Mouse (Mus musculus): ENCODE measurements around the gene Cdh10. TPM values are rescaled to one million over a fixed set of nuclear protein-coding genes. Genes with fewer than 3 reads are reported as not detected.

Gene Cdh10
- total RNA-seq, 2 experiments from 2014 or later, result 32.3 to 46.1 TPM

- no peak for DNase-seq (ENCODE audit: extremely low spot score in 1 of 2, low spot score in 1 of 2)
Observed at GRCm38 (mm10) chr15:18952266-18952665, 133.5 kb downstream of the Cdh10 start.

GRCm38 (mm10) chr15:18975041-18975440, 156.3 kb downstream of the Cdh10 start:
- DNase-seq (ENCODE audit: extremely low spot score in 1 of 2, low spot score in 1 of 2), result no peak

- DNase-seq (ENCODE audit: extremely low spot score in 1 of 2, low spot score in 1 of 2), result no peak
Observed at GRCm38 (mm10) chr15:18984891-18985290, 166.1 kb downstream of the Cdh10 start.

GRCm38 (mm10) chr15:18987671-18988070, 168.9 kb downstream of the Cdh10 start:
- no peak for DNase-seq (ENCODE audit: extremely low spot score in 1 of 2, low spot score in 1 of 2)

GRCm38 (mm10) chr15:18993512-18993911, 174.8 kb downstream of the Cdh10 start:
- no peak for DNase-seq (ENCODE audit: extremely low spot score in 1 of 2, low spot score in 1 of 2)

- DNase-seq (ENCODE audit: extremely low spot score in 1 of 2, low spot score in 1 of 2), result no peak
Observed at GRCm38 (mm10) chr15:18994294-18994693, 175.5 kb downstream of the Cdh10 start.

- no peak for DNase-seq (ENCODE audit: extremely low spot score in 1 of 2, low spot score in 1 of 2)
Observed at GRCm38 (mm10) chr15:19010829-19011228, 192.1 kb downstream of the Cdh10 start.

- DNase-seq (ENCODE audit: extremely low spot score in 1 of 2, low spot score in 1 of 2), result no peak
Observed at GRCm38 (mm10) chr15:19032983-19033382, 214.2 kb downstream of the Cdh10 start.

GRCm38 (mm10) chr15:19040077-19040476, 221.3 kb downstream of the Cdh10 start:
- DNase-seq (ENCODE audit: extremely low spot score in 1 of 2, low spot score in 1 of 2), result no peak

Measured in layer of hippocampus, postnatal 25 days (tissue).